Mouse (Mus musculus) adipocyte (in vitro differentiated cells): Measurements from ENCODE around the gene Cnbd2.
A peak's percentile ranks its signal among the peaks of the same experiment; 100 is the strongest.
"Not testable (repeated sequence)": the region's sequence is repeated elsewhere in the genome, so short reads cannot be mapped to it uniquely, and the experiment has no call there.

Source experiments
- DNase-seq: peaks from one replicate; pipeline ENCODE4 v3.0.0-alpha.2; 2016; ENCODE audit warnings: low spot score

The Cnbd2 gene

GRCm38 (mm10) chr2:156392461-156393154 lies 80.5 kb downstream of the Cnbd2 start:
- DNase-seq: peak; percentile 87

- peak; percentile 54 for DNase-seq
Observed at GRCm38 (mm10) chr2:156393155-156393828, 81.2 kb downstream of the Cnbd2 start.

GRCm38 (mm10) chr2:156394282-156394681 lies 82.2 kb downstream of the Cnbd2 start:
- DNase-seq: no peak

GRCm38 (mm10) chr2:156396096-156396495 lies 84.0 kb downstream of the Cnbd2 start:
- DNase-seq: peak; percentile 29

GRCm38 (mm10) chr2:156397988-156398387 lies 85.9 kb downstream of the Cnbd2 start:
- no peak for DNase-seq

DNA sequence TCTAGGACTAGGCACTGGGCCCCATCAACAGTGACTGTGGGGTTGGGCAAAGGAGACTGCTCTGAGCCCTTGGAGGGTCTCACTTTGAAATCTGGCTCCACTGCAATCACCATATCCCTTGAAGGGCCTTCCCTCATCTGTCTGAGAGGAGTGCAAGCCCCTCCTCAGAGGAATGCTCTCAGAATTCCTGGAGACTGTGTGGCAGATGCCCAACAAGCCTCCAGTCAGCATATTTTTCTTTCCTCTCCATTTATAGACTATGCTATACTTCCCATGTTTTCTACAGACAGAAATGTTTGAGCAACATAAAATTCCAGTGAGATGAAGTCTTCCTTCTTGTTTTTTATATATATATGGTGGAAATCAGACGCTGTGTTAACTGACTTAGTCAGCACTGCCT lies 87.4 kb downstream of the Cnbd2 start:
- no peak for DNase-seq

DNA sequence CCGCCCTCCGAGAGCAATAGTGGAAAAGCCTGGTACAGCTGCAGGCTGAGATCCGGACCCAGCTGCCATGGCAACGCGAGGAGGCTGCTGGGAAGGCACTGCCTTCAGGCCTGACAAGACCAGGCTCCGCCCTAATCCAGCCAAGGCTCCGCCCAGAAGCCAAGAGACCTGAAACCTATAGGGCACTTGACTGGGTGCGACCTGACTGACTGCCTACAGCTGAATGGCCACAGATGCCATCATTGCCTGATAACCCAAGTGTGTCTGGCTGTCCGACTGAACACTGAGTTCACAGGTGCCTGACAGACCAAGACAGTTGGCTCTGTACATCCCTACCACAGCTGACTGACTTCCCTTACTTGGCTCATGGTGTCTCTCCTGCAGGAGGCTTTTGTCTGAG lies 89.2 kb downstream of the Cnbd2 start:
- no peak for DNase-seq

GRCm38 (mm10) chr2:156402036-156402435 lies 89.9 kb downstream of the Cnbd2 start:
- no peak for DNase-seq

DNA sequence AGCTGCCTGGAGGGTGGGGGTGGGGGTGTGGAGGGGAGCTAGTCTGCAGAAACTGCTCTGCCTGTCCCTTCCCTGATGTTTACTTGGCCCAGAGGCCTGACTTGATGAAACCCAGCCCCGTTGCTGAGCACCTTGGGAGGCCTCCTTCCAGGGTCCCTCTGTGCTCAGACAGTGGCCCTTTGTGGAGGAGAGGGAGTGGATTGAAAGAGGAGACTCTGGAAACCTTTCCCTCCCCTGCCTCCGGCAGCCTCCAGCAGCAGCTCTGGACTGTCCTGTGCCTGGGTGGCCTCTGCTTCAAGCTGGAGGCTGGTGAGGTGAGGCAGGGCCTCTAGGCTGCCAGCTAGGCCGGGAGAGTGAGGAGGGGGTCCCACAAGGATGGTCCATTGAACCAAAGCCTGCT lies 94.9 kb downstream of the Cnbd2 start:
- no peak for DNase-seq

DNA sequence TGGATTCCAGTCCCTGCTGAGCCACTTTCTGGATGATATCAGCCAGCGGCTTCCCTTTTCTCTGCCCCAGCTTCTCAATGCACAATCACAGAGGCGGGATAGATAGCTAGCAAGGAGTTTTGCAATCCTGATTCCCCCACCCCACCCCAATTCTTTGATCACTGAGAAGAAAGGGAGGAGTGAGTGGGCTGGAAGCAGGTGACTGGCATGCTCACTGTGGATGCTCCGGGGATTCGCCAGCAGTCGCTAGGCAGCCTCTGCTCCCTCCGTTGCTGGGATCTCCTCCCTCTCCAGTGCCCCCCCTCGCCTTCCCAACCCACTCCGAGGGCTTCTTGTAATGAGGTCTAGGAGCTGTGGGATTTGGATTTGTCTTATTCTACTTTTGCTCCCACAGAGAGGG lies 96.1 kb downstream of the Cnbd2 start:
- DNase-seq: no peak

DNA sequence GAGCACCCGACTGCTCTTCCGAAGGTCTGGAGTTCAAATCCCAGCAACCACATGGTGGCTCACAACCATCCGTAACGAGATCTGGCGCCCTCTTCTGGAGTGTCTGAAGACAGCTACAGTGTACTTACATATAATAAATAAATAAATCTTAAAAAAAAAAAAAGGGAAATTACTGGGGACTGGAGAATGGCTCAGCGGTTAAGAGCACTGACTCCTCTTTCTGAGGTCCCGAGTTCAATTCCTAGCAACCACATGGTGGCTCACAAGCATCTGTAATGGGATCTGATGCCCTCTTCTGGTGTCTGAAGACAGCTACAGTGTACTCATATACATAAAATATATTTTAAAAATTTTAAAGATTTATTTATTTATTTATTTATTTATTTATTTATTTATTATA lies 99.2 kb downstream of the Cnbd2 start:
- not testable (repeated sequence) for DNase-seq

- DNase-seq: no peak
Observed at GRCm38 (mm10) chr2:156414996-156415395, 102.9 kb downstream of the Cnbd2 start.

DNA sequence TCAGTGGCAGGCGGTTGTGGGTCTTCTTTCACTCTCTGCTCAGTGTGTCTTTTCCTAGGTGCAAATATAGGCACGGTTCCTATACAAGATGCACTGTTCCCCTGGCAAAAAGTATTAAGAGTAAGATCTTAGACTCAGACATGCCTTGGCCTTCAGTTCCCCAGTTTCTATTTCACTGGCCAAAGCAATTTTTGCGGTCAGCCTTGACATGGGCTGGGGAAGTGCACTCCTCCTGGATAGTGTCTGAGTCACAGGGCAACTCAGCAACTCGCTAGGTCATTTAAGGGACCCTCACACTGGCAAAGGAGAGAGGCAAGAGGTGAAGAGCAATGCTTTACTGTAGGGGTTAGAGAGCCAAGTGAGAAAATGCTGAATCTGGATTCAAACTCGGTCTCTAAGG lies 103.6 kb downstream of the Cnbd2 start:
- no peak for DNase-seq

DNA sequence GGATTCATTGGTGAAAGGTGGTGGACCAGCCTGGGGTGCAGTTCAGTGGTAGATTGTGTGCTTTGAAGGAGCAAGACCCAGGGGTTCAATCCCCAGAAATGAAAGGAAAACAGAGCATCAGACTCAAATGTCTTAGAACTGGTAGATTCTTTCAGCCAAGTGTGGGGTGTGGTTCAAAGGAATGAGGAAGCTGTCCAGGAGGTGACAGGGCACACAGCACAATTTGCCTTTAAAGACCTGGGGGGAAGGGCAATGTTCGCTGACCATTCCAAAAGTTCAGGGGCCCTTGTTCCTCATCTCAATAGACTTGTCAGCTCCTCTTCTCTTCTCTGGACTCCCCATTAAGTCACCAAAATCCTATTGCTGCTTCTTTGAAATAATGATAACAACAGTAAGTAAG lies 105.1 kb downstream of the Cnbd2 start:
- no peak for DNase-seq

DNA sequence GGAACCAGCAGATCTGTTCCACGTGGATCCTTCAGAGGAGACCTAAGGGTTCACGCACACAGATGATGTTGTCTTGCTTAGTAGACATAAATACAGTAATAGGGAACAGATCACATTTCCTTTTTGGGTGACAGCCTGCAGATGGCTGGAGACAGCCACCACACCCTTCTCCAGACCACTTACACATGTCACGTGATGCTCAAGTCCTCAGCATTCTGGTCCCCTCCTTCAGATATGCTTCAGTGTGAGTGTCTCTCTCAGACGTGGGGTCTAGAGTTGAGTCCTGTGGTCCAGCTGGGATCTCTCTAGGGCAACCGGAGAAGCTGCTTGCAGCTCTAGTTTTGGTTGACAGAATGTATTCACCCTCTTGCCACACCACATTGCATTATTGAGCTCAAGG lies 106.4 kb downstream of the Cnbd2 start:
- DNase-seq: no peak

GRCm38 (mm10) chr2:156420327-156420693 lies 108.2 kb downstream of the Cnbd2 start:
- no peak for DNase-seq

DNA sequence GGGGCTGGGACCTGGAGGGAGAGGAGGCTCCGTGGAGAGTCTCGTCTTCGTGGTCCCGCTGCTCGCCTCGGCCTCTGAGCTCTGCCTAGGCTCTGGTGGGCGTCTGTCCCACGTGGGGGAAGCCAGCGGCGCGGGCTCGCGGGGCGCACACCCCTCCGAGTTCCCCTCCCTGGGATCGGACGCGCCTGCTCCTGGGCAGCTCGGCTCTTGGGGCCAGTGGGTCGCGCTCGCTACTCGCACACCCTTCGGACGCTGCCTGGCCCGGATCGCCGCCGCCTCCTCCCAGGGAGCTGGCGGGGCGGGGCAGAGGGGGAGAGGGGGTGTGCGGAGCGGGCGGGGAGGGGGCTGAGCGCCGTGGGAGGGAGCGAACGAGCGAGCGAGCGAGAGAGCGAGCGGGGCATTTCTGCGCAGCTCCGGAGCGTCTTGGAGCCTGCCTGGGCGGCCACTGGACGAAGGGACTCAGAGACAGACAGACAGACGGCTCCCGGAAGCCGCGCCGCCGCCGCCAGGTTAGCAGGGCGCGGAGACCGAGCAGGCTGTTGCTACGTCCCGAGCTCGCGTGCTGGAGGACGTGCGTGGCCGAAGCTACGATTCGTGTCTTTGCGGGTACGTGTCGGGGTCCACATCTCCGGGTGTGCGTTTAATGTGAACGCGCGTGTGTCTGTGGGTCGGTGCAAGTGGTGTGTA lies 108.7 kb downstream of the Cnbd2 start, which contains the start of gene Epb41l1:
Gene Epb41l1, plus strand, starts transcription at position 216 of the 687 bp plus-strand sequence.
- DNase-seq: peak; percentile 20

GRCm38 (mm10) chr2:156421381-156422110 lies 109.4 kb downstream of the Cnbd2 start:
- no peak for DNase-seq

DNA sequence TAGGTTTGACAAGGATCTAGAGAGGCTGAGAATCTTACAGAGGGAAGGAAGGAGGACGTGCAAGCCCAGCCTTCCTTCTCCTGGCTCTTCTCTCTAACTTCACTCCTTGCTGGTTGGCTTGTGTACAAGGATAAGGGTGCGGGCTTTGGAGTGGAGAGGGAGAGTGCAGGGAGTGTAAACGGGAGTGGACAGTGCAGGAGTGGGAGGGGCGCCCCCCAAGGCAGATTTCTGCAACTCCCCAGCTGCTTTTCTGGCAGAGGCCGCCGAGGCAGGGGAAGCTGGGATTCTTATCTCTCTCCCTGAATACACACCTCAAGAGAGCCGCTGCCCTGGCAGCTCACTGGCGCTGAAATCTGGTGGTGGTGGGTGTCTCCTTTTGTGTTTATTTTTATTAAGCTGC lies 110.5 kb downstream of the Cnbd2 start:
- DNase-seq: no peak

DNA sequence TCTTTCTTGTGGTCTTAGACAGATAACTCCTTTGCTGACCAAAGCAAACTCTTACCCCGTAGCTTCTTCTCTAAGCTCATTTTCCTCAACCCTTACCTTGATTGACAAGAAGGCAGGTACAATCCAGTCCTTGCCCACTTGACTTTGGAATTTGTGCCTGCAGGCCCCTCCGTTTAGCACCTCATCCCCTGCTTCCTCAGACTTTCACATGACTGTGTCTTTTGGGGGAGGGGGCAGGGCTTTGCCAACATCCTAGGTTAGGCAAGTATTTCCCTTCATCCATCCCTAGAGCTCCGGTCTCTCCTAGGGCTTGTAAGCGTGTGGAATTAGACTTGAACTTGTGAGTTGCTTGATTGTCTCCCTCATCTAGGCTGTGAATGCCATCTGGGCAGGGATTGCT lies 111.6 kb downstream of the Cnbd2 start:
- DNase-seq: no peak
